ENCODE assay signal across 8 mouse cellular contexts in genomic region chr12:31560002-31560401, GRCm38 (mm10). TPM values are rescaled to one million over a fixed set of nuclear protein-coding genes. Genes with fewer than 3 reads are reported as not detected.
A peak's percentile ranks its signal among the peaks of the same experiment; 100 is the strongest.
DNase-seq lines count a peak whose midpoint lies in the region; ATAC-seq lines count a peak whose summit lies in the region.
"Had no signal": no experiment of that assay in that cellular context is flagged by ENCODE, and none has a peak within 500 bp of the region (broad histone marks: within the 10 kb centered on the region; RNA-seq: fewer than 3 reads in every experiment).

No protein-coding gene starts in this region.

- whole genome bisulfite sequencing in liver, embryonic 15.5 days (ENCODE audit: insufficient replicate concordance), result 12% methylated on average over 5 of the region's 5 CpGs
- WGBS in liver, embryonic 11.5 days, result 17% methylated on average over 5 of the region's 5 CpGs
- 15% methylated on average over 5 of the region's 5 CpGs for WGBS in forebrain, embryonic 15.5 days
- WGBS in limb, embryonic 11.5 days, result 13% methylated on average over 5 of the region's 5 CpGs
- 13% methylated on average over 5 of the region's 5 CpGs for WGBS in stomach, embryonic 14.5 days

- no peaks in the 10 kb centered on the region for H3K9me3 ChIP-seq in liver, embryonic 15.5 days (replicated peaks)
- H3K9me3 ChIP-seq in liver, embryonic 11.5 days (ENCODE audit: control insufficient read depth, low read length), result no peaks in the 10 kb centered on the region
- no peaks in the 10 kb centered on the region for H3K9me3 ChIP-seq in forebrain, embryonic 15.5 days
- no peaks in the 10 kb centered on the region for H3K9me3 ChIP-seq in limb, embryonic 11.5 days (ENCODE audit: control insufficient read depth, low read length)
- H3K9me3 ChIP-seq in stomach, embryonic 14.5 days (ENCODE audit: control insufficient read depth, low read depth, low read length), result no peaks in the 10 kb centered on the region

- no peak for ATAC-seq in liver, embryonic 15.5 days (ENCODE audit: insufficient read depth)
- ATAC-seq in liver, embryonic 11.5 days (replicated peaks; ENCODE audit: low FRiP score), result no peak
- ATAC-seq in forebrain, embryonic 15.5 days (replicated peaks), result no peak
- ATAC-seq in limb, embryonic 11.5 days (ENCODE audit: insufficient number of reproducible peaks, low FRiP score, low TSS enrichment, low read depth), result no peak
- no peak for ATAC-seq in stomach, embryonic 14.5 days (ENCODE audit: insufficient number of reproducible peaks, insufficient read depth, low FRiP score, low read depth)
- no peak for ATAC-seq in granulocyte monocyte progenitor cell, adult 5-6 weeks (replicated peaks; ENCODE audit: poor library complexity, severe bottlenecking)

- no peaks in the 10 kb centered on the region for H3K36me3 ChIP-seq in liver, embryonic 15.5 days (replicated peaks)
- H3K36me3 ChIP-seq in liver, embryonic 11.5 days (ENCODE audit: control insufficient read depth, insufficient read depth, low read length), result no peaks in the 10 kb centered on the region
- H3K36me3 ChIP-seq in forebrain, embryonic 15.5 days, result no peaks in the 10 kb centered on the region
- no peaks in the 10 kb centered on the region for H3K36me3 ChIP-seq in limb, embryonic 11.5 days (ENCODE audit: control insufficient read depth, insufficient read depth, low read length)
- no peaks in the 10 kb centered on the region for H3K36me3 ChIP-seq in stomach, embryonic 14.5 days (ENCODE audit: control insufficient read depth, insufficient read depth, low read length)

- no peak overlapping the region for H3K4me3 ChIP-seq in liver, embryonic 15.5 days (replicated peaks)
- H3K4me3 ChIP-seq in liver, embryonic 11.5 days (ENCODE audit: low read depth, low read length), result no peak overlapping the region; the same call in 1 of the 2 replicates
- H3K4me3 ChIP-seq in forebrain, embryonic 15.5 days, result peak overlapping the region; percentile 48; the same call in 1 of the 2 replicates
- peak overlapping the region; percentile 45; the same call in 1 of the 2 replicates for H3K4me3 ChIP-seq in limb, embryonic 11.5 days (ENCODE audit: low read depth, low read length)
- H3K4me3 ChIP-seq in stomach, embryonic 14.5 days (ENCODE audit: low read depth, low read length), result no peak overlapping the region

- H3K4me2 ChIP-seq in liver, embryonic 15.5 days, result peak overlapping the region; percentile 61; the same call in 1 of the 2 replicates
- H3K4me2 ChIP-seq in liver, embryonic 11.5 days, result no peak overlapping the region; the same call in 1 of the 2 replicates
- peak overlapping the region; percentile 100 for H3K4me2 ChIP-seq in forebrain, embryonic 15.5 days (replicated peaks)
- no peak overlapping the region for H3K4me2 ChIP-seq in limb, embryonic 11.5 days (ENCODE audit: low read depth, severe bottlenecking)
- H3K4me2 ChIP-seq in stomach, embryonic 14.5 days (replicated peaks; ENCODE audit: low read depth, low read length), result peak overlapping the region; percentile 85; the same call in 1 of the 2 replicates

- peaks cover 69% of the 10 kb centered on the region for H3K27me3 ChIP-seq in liver, embryonic 15.5 days
- peaks cover 57% of the 10 kb centered on the region for H3K27me3 ChIP-seq in liver, embryonic 11.5 days (replicated peaks; ENCODE audit: control insufficient read depth, insufficient read depth, low read length)
- peaks cover 44% of the 10 kb centered on the region for H3K27me3 ChIP-seq in forebrain, embryonic 15.5 days
- peaks cover 38% of the 10 kb centered on the region for H3K27me3 ChIP-seq in limb, embryonic 11.5 days (ENCODE audit: control insufficient read depth, insufficient read depth, low read length)
- peaks cover 24% of the 10 kb centered on the region for H3K27me3 ChIP-seq in stomach, embryonic 14.5 days (ENCODE audit: control insufficient read depth, insufficient read depth, low read length)

- H3K27ac ChIP-seq in liver, embryonic 15.5 days (replicated peaks), result no peak overlapping the region
- no peak overlapping the region for H3K27ac ChIP-seq in liver, embryonic 11.5 days (ENCODE audit: low read depth, low read length)
- H3K27ac ChIP-seq in forebrain, embryonic 15.5 days (replicated peaks), result no peak overlapping the region
- no peak overlapping the region for H3K27ac ChIP-seq in limb, embryonic 11.5 days (replicated peaks; ENCODE audit: low read depth, low read length)
- no peak overlapping the region for H3K27ac ChIP-seq in stomach, embryonic 14.5 days (ENCODE audit: low read length)

- no peak for DNase-seq in liver, embryonic 11.5 days (ENCODE audit: low spot score)
- no peak for DNase-seq in limb, embryonic 11.5 days (ENCODE audit: low spot score)
- DNase-seq in left cerebral cortex, adult 8-10 months (ENCODE audit: low spot score in 2 of 2), result no peak
- DNase-seq: thymus, postnatal 25 days had no signal

- H3K4me1 ChIP-seq in liver, embryonic 15.5 days (replicated peaks), result peaks cover 6% of the 10 kb centered on the region; the same call in 1 of the 2 replicates
- peaks cover 5% of the 10 kb centered on the region; the same call in 1 of the 2 replicates for H3K4me1 ChIP-seq in liver, embryonic 11.5 days (replicated peaks; ENCODE audit: control insufficient read depth, insufficient read depth, low read length)
- H3K4me1 ChIP-seq in forebrain, embryonic 15.5 days, result peaks cover 11% of the 10 kb centered on the region
- H3K4me1 ChIP-seq in limb, embryonic 11.5 days (ENCODE audit: control insufficient read depth, insufficient read depth, low read length), result peaks cover 8% of the 10 kb centered on the region; the same call in 1 of the 2 replicates
- peaks cover 5% of the 10 kb centered on the region for H3K4me1 ChIP-seq in stomach, embryonic 14.5 days (ENCODE audit: control insufficient read depth, insufficient read depth, low read length)

- no peak overlapping the region for H3K9ac ChIP-seq in liver, embryonic 15.5 days
- H3K9ac ChIP-seq in liver, embryonic 11.5 days (ENCODE audit: low read depth, low read length), result no peak overlapping the region
- H3K9ac ChIP-seq in forebrain, embryonic 15.5 days (replicated peaks), result no peak overlapping the region
- no peak overlapping the region for H3K9ac ChIP-seq in limb, embryonic 11.5 days (ENCODE audit: low read length)
- H3K9ac ChIP-seq in stomach, embryonic 14.5 days (replicated peaks; ENCODE audit: low read depth, low read length), result no peak overlapping the region

RNA-seq across cellular contexts. Expression of gene Slc26a4, which starts 0.2 kb away (rescaled TPM):
- polyA plus RNA-seq in liver, embryonic 15.5 days (2015; fragmentation: Nextera tagmentation; extraction: Ambion mirVana), result not detected in 2 replicates
- 0.08 TPM in 1 of 2 replicates, not detected in the other for polyA plus RNA-seq in liver, embryonic 11.5 days (2014; fragmentation: Nextera tagmentation; extraction: Ambion mirVana)
- 0.08 TPM in 1 of 2 replicates, not detected in the other for polyA plus RNA-seq in forebrain, embryonic 15.5 days (2015; fragmentation: Nextera tagmentation; extraction: Ambion mirVana)
- 0.06 and 0.15 TPM in 2 replicates for polyA plus RNA-seq in limb, embryonic 11.5 days (2014; fragmentation: Nextera tagmentation; extraction: Ambion mirVana)
- 0.52 and 0.53 TPM in 2 replicates for polyA plus RNA-seq in stomach, embryonic 14.5 days (2014; fragmentation: Nextera tagmentation; extraction: Ambion mirVana)
- 1 to 10 TPM; 1.9 to 3.2 (median 2.1) TPM for total RNA-seq in left cerebral cortex, adult 8-10 months (2022)
- not detected in 2 replicates for total RNA-seq in granulocyte monocyte progenitor cell, adult 5-6 weeks (2014; fragmentation: Nextera tagmentation)
- not detected in 2 replicates for total RNA-seq in granulocyte monocyte progenitor cell, adult 5-6 weeks (2017)

Comparison
In these comparisons a context has a peak if more than half of its experiments do, and no peak if none do; other contexts are left out.
1. H3K4me2 ChIP-seq: peak in liver, embryonic 15.5 days (single experiment), forebrain, embryonic 15.5 days (single experiment) and stomach, embryonic 14.5 days (single experiment); none in liver, embryonic 11.5 days (single experiment) and limb, embryonic 11.5 days (single experiment).
2. H3K4me3 ChIP-seq: peak in forebrain, embryonic 15.5 days (single experiment) and limb, embryonic 11.5 days (single experiment); none in liver, embryonic 15.5 days (single experiment), liver, embryonic 11.5 days (single experiment) and stomach, embryonic 14.5 days (single experiment).